ENCODE assay signal across 8 mouse cellular contexts in genomic region chr1:74505721-74506464, GRCm38 (mm10). TPM values are rescaled to one million over a fixed set of nuclear protein-coding genes. Genes with fewer than 3 reads are reported as not detected.
DNase-seq lines count a peak whose midpoint lies in the region; ATAC-seq lines count a peak whose summit lies in the region.

Gene Cnot9 (plus strand): TSS chr1:74506058.

- peak; percentile 95 for DNase-seq in MEL-GATA-1-ER (ENCODE audit: extremely low read depth, low read depth)
- DNase-seq in cerebellum, adult 8-10 months = peak; percentile 100
- peak; percentile 100 for DNase-seq in forelimb bud, embryonic 11.5 days (ENCODE audit: low read depth, low spot score)
- DNase-seq in layer of hippocampus, adult 9-10 months (ENCODE audit: low spot score) = peak; percentile 99
- DNase-seq in ovary, postnatal 10 days (ENCODE audit: low spot score) = peak; percentile 99
- DNase-seq in thymus, postnatal 10 days (ENCODE audit: low spot score in 2 of 2) = peak; percentile 100

- H3K4me1 ChIP-seq in lung, embryonic 16.5 days (replicated peaks; ENCODE audit: control insufficient read depth, insufficient read depth, low read length) = peaks cover 26% of the 10 kb centered on the region

- H3K4me3 ChIP-seq in lung, embryonic 16.5 days (ENCODE audit: low read length) = peak within 1 kb of the TSS; percentile 95

- no peaks in the 10 kb centered on the region for H3K9me3 ChIP-seq in lung, embryonic 16.5 days (ENCODE audit: control insufficient read depth, low read length)

- peak; percentile 95 to 96 for ATAC-seq in hematopoietic stem cell, adult 5-6 weeks (replicated peaks in 1 of 2; ENCODE audit: insufficient read depth in 1 of 2, low FRiP score in 2 of 2, low TSS enrichment in 1 of 2, low read depth in 1 of 2, poor library complexity in 2 of 2, severe bottlenecking in 2 of 2)
- ATAC-seq in lung, embryonic 16.5 days (ENCODE audit: low read depth) = peak; percentile 99

- WGBS in lung, embryonic 16.5 days = under 1% methylated on average over 61 of the region's 64 CpGs

- H3K4me2 ChIP-seq in lung, embryonic 16.5 days (ENCODE audit: low read depth, low read length) = peak within 1 kb of the TSS; percentile 91

- no peaks in the 10 kb centered on the region for H3K27me3 ChIP-seq in lung, embryonic 16.5 days (ENCODE audit: control insufficient read depth, insufficient read depth, low read depth, low read length)

- peak within 1 kb of the TSS; percentile 94 for H3K27ac ChIP-seq in lung, embryonic 16.5 days (ENCODE audit: low read length)

- H3K36me3 ChIP-seq in lung, embryonic 16.5 days (ENCODE audit: control insufficient read depth, insufficient read depth, low read length) = no peaks in the 10 kb centered on the region

- H3K9ac ChIP-seq in lung, embryonic 16.5 days (ENCODE audit: low read length) = peak within 1 kb of the TSS; percentile 98

RNA-seq across cellular contexts. Expression of gene Cnot9, which starts in this region (rescaled TPM):
- total RNA-seq in hematopoietic stem cell, adult 5-6 weeks (2017) = 73.4 and 82.5 TPM in 2 replicates
- polyA plus RNA-seq in lung, embryonic 16.5 days (2015; fragmentation: Nextera tagmentation; extraction: Ambion mirVana) = 54.0 and 60.2 TPM in 2 replicates

Comparison
In these comparisons a context has a peak if more than half of its experiments do, and no peak if none do; other contexts are left out.
1. Peak in every context shown above with its lines: DNase-seq, ATAC-seq, H3K4me3 ChIP-seq and H3K27ac ChIP-seq.